Mouse (Mus musculus): ENCODE data around the gene Dennd1c. TPM values are rescaled to one million over a fixed set of nuclear protein-coding genes. Genes with fewer than 3 reads are reported as not detected.

Gene Dennd1c
- total and polyA plus RNA-seq, 3 experiments: 6.8 to 33.9 (median 9.7) TPM

GRCm38 (mm10) chr17:57099629-57100325, 21.5 kb upstream of the Dennd1c start (continued):
- TF ChIP-seq RAD21 (IDR thresholded peaks at IDR 0.05; ENCODE audit: low read depth, low read length): peak; percentile 78
- no peak for TF ChIP-seq USF1 (IDR thresholded peaks at IDR 0.05; ENCODE audit: low read depth, low read length)
- no peak for TF ChIP-seq ZNF384 (IDR thresholded peaks at IDR 0.05; ENCODE audit: low read depth, low read length)
- peak in 1 of 2 experiments; percentile 71; a peak in 2 of 4 replicates for TF ChIP-seq CTCF (conservative IDR thresholded peaks at IDR 0.05 in 1 of 2, IDR thresholded peaks at IDR 0.05 in 1 of 2; ENCODE audit: low read depth in 2 of 2, low read length in 2 of 2)
- no peak for TF ChIP-seq PAX5 (IDR thresholded peaks at IDR 0.05; ENCODE audit: low read length)
- no peak for TF ChIP-seq ZKSCAN1 (IDR thresholded peaks at IDR 0.05; ENCODE audit: borderline replicate concordance, low read depth, low read length)
- TF ChIP-seq SIN3A (IDR thresholded peaks at IDR 0.05; ENCODE audit: low read length): no peak
- TF ChIP-seq MXI1 (IDR thresholded peaks at IDR 0.05; ENCODE audit: low read depth, low read length): peak; percentile 35; the same call in 1 of the 2 replicates
- no peak for TF ChIP-seq BHLHE40 (IDR thresholded peaks at IDR 0.05; ENCODE audit: low read depth, low read length)

- H3K4me1 ChIP-seq (ENCODE audit: control insufficient read depth in 1 of 2, insufficient read depth in 2 of 2): peaks cover 31 to 60% of the 10 kb centered on the region in 2 experiments
- H3K4me3 ChIP-seq (replicated peaks in 1 of 3; ENCODE audit: low read depth in 2 of 3, low read length in 2 of 3, poor library complexity in 1 of 3): no peak overlapping the region
- H3K9me3 ChIP-seq (replicated peaks; ENCODE audit: low read length): no peaks in the 10 kb centered on the region
- peaks cover 7 to 34% of the 10 kb centered on the region in 2 experiments for H3K36me3 ChIP-seq (replicated peaks in 1 of 2; ENCODE audit: control insufficient read depth in 1 of 2, insufficient read depth in 1 of 2, low read length in 1 of 2)
- no peaks in the 10 kb centered on the region for H3K79me2 ChIP-seq (replicated peaks; ENCODE audit: control insufficient read depth, extremely low read depth, insufficient read depth, poor library complexity, severe bottlenecking)
- no peaks in the 10 kb centered on the region for H3K27me3 ChIP-seq (replicated peaks)
- dilution Hi-C loops (cut with MboI; ENCODE audit: extremely low pct_ligation_motif_present, extremely low pct_unique_long_range_greater_than_20kb, low sequenced_read_pairs) (no loop called here), in situ Hi-C loops (cut with MboI; ENCODE audit: low pct_ligation_motif_present, low pct_unique_long_range_greater_than_20kb, low sequenced_read_pairs) (loop anchor here (5.0 to 25.0 kb wide), 2 partner anchors 69 to 239 kb away; no protein-coding TSS in a partner anchor)
- H3K9ac ChIP-seq (ENCODE audit: insufficient read depth, low read depth): no peak overlapping the region
- no peak for DNase-seq (ENCODE audit: extremely low read depth)
- TF ChIP-seq MEF2A (IDR thresholded peaks at IDR 0.05; ENCODE audit: borderline replicate concordance, low read depth, low read length): no peak
- no peak for TF ChIP-seq SMC3 (IDR thresholded peaks at IDR 0.05; ENCODE audit: low read depth, low read length)
- TF ChIP-seq ELF1 (IDR thresholded peaks at IDR 0.05; ENCODE audit: low read depth, low read length): peak; percentile 17; the same call in 1 of the 2 replicates
- H3K27ac ChIP-seq (ENCODE audit: insufficient read depth, low read depth): peak overlapping the region; percentile 54; the same call in 1 of the 2 replicates
- H3K4me2 ChIP-seq (ENCODE audit: insufficient read depth, low read depth, poor library complexity, severe bottlenecking): no peak overlapping the region
Observed at GRCm38 (mm10) chr17:57098321-57098720, 20.0 kb upstream of the Dennd1c start.

GRCm38 (mm10) chr17:57096623-57096920, 18.3 kb upstream of the Dennd1c start:
- no peaks in the 10 kb centered on the region for H3K79me2 ChIP-seq (replicated peaks; ENCODE audit: control insufficient read depth, extremely low read depth, insufficient read depth, poor library complexity, severe bottlenecking)
- H3K27ac ChIP-seq (ENCODE audit: insufficient read depth, low read depth): no peak overlapping the region
- in situ Hi-C loops (cut with MboI; ENCODE audit: low pct_ligation_motif_present, low pct_unique_long_range_greater_than_20kb, low sequenced_read_pairs): loop anchor here (5.0 to 25.0 kb wide), 2 partner anchors 71 to 241 kb away; no protein-coding TSS in a partner anchor
- peak overlapping the region; percentile 41; the same call in 1 of the 2 replicates for H3K4me2 ChIP-seq (ENCODE audit: insufficient read depth, low read depth, poor library complexity, severe bottlenecking)
- H3K9ac ChIP-seq (ENCODE audit: insufficient read depth, low read depth): no peak overlapping the region
- H3K36me3 ChIP-seq (replicated peaks in 1 of 2; ENCODE audit: control insufficient read depth in 1 of 2, insufficient read depth in 1 of 2, low read length in 1 of 2): peaks cover 1 to 36% of the 10 kb centered on the region in 2 experiments
- dilution Hi-C loops (cut with MboI; ENCODE audit: extremely low pct_ligation_motif_present, extremely low pct_unique_long_range_greater_than_20kb, low sequenced_read_pairs): no loop called here
- no peak overlapping the region for H3K4me3 ChIP-seq (replicated peaks in 1 of 3; ENCODE audit: low read depth in 2 of 3, low read length in 2 of 3, poor library complexity in 1 of 3)
- peak; percentile 75 for DNase-seq (ENCODE audit: extremely low read depth)
- no peaks in the 10 kb centered on the region for H3K9me3 ChIP-seq (replicated peaks; ENCODE audit: low read length)
- peaks cover 25 to 44% of the 10 kb centered on the region in 2 experiments for H3K4me1 ChIP-seq (ENCODE audit: control insufficient read depth in 1 of 2, insufficient read depth in 2 of 2)
- no peak for TF ChIP-seq POLR2A (IDR thresholded peaks at IDR 0.05; ENCODE audit: low read depth, low read length)
- peak; percentile 64 to 93 for TF ChIP-seq CTCF (conservative IDR thresholded peaks at IDR 0.05 in 1 of 2, IDR thresholded peaks at IDR 0.05 in 1 of 2; ENCODE audit: low read depth in 2 of 2, low read length in 2 of 2)
- TF ChIP-seq KAT2A (IDR thresholded peaks at IDR 0.05; ENCODE audit: insufficient replicate concordance, low read length): no peak
- 0 out of 2 replicates have a peak, but pooled peaks have one; percentile 31 for TF ChIP-seq IRF4 (IDR thresholded peaks at IDR 0.05; ENCODE audit: low read depth, low read length)
- TF ChIP-seq ZNF384 (IDR thresholded peaks at IDR 0.05; ENCODE audit: low read depth, low read length): peak; percentile 15; the same call in 1 of the 2 replicates
- no peak for TF ChIP-seq USF1 (IDR thresholded peaks at IDR 0.05; ENCODE audit: low read depth, low read length)
- peak; percentile 94 for TF ChIP-seq RAD21 (IDR thresholded peaks at IDR 0.05; ENCODE audit: low read depth, low read length)
- peak; percentile 99 for TF ChIP-seq SMC3 (IDR thresholded peaks at IDR 0.05; ENCODE audit: low read depth, low read length)
- TF ChIP-seq MEF2A (IDR thresholded peaks at IDR 0.05; ENCODE audit: borderline replicate concordance, low read depth, low read length): 0 out of 2 replicates have a peak, but pooled peaks have one; percentile 10
- TF ChIP-seq MAZ (IDR thresholded peaks at IDR 0.05; ENCODE audit: low read depth, low read length): 0 out of 2 replicates have a peak, but pooled peaks have one; percentile 46
- peak; percentile 91 for TF ChIP-seq ZC3H11A (IDR thresholded peaks at IDR 0.05; ENCODE audit: low read depth, low read length)
- H3K27me3 ChIP-seq (replicated peaks): no peaks in the 10 kb centered on the region
